Mouse (Mus musculus) small intestine, adult 2 months (tissue): ENCODE results near the gene Camk2d.

ENCODE experiments used
- CTCF ChIP-seq: fragments of 200-500 bp; IDR thresholded peaks from 2 replicates; pipeline ENCODE4 v1.5.1; 2012; ENCODE audit warnings: low read depth, mild to moderate bottlenecking, control low read depth, inconsistent platforms, low read length, moderate library complexity, mixed read lengths; ENCODE audit not compliant: insufficient replicate concordance, insufficient read length; ENCODE audit errors: extremely low read depth
- POLR2A ChIP-seq: fragments of 200-500 bp; IDR thresholded peaks from 2 replicates; pipeline ENCODE4 v1.6.1; 2012; ENCODE audit warnings: low read depth, mild to moderate bottlenecking, control low read depth, inconsistent platforms, low read length, moderate library complexity

DNA sequence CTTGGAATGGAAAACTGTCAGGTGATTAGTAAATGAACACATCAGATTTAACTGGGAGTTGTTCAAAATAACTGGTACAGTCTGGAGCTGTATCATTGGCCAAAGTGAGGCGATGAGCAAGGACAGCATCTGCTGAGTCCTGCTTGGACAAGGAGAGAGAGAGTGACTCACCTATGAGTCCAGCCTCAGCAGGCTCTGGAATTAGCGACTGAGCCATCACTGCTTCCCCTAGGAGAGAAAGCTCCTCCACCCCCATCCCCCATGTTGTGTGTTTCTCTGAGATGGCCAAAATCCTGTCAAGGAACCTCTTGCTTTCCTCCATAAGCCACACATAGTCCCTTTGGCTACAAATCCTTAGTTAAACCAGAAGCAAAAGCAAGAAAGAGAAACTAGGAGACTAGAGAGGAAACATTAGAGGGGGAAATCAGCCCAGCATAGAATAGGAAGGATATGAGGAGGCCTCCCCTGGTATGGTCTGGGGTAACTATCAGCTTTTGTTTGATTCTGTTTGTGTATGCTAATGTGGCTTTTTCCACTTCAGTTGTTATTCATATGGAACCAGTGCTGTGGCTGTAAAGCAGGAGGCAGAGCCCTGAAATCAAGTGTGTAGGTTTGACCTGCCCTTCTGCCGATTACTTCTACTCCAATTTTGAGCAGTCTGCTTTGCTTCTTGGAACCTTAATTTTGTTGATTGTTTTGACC is 148.5 kb downstream of the Camk2d start:
- no peak for TF ChIP-seq CTCF
- no peak for TF ChIP-seq POLR2A
